Mouse (Mus musculus) midbrain, embryonic 14.5 days (tissue): Measurements from ENCODE around the gene Hps6. TPM values are rescaled to one million over a fixed set of nuclear protein-coding genes. Genes with fewer than 3 reads are reported as not detected.
"Not testable (repeated sequence)": the region's sequence is repeated elsewhere in the genome, so short reads cannot be mapped to it uniquely, and the experiment has no call there.

ENCODE experiments used
- ATAC-seq: fragments of 200-750 bp; cut with Nextera tagmentation; 2 replicates; pipeline ENCODE4 v1.8.0; 2017; ENCODE audit warnings: moderate number of reproducible peaks, moderate library complexity; ENCODE audit not compliant: low FRiP score, low TSS enrichment
- DNase-seq: peaks from one replicate; pipeline ENCODE4 v3.0.0-alpha.2; 2015
- H3K27ac ChIP-seq: fragments of 300-500 bp; sonication (generic); replicated peaks from 2 replicates; pipeline ENCODE4 v1.5.1; 2014; ENCODE audit warnings: mild to moderate bottlenecking, low read depth, low read length, moderate library complexity
- H3K27me3 ChIP-seq: fragments of 300-500 bp; sonication (generic); 2 replicates; pipeline ENCODE4 v1.6.1; 2014; ENCODE audit warnings: low read length, control low read depth, mixed read lengths; ENCODE audit not compliant: control insufficient read depth, insufficient read depth
- H3K36me3 ChIP-seq: fragments of 300-500 bp; sonication (generic); 2 replicates; pipeline ENCODE4 v1.6.1; 2014; ENCODE audit warnings: low read length, control low read depth; ENCODE audit not compliant: control insufficient read depth, insufficient read depth
- H3K4me1 ChIP-seq: fragments of 300-500 bp; sonication (generic); 2 replicates; pipeline ENCODE4 v1.6.1; 2014; ENCODE audit warnings: mild to moderate bottlenecking, antibody characterized with exemption, low read length, control low read depth; ENCODE audit not compliant: control insufficient read depth, insufficient read depth
- H3K4me2 ChIP-seq: fragments of 300-500 bp; sonication (generic); 2 replicates; pipeline ENCODE4 v1.6.1; 2014; ENCODE audit warnings: mild to moderate bottlenecking, low read length, moderate library complexity
- H3K4me3 ChIP-seq: fragments of 300-500 bp; sonication (generic); replicated peaks from 2 replicates; pipeline ENCODE4 v1.5.1; 2014; ENCODE audit warnings: low read depth, low read length
- H3K9ac ChIP-seq: fragments of 300-500 bp; sonication (generic); replicated peaks from 2 replicates; pipeline ENCODE4 v1.6.1; 2014; ENCODE audit warnings: mild to moderate bottlenecking, low read length, moderate library complexity
- H3K9me3 ChIP-seq: fragments of 300-500 bp; sonication (generic); 2 replicates; pipeline ENCODE4 v1.6.1; 2016; ENCODE audit warnings: low read length, control low read depth, mixed read lengths; ENCODE audit not compliant: control insufficient read depth
- WGBS: fragments of 180-500 bp; shearing (Covaris S2); extraction: QIAGEN DNeasy Blood & Tissue Kit; methylation state at CpG from one replicate; pipeline ENCODE4 v1.1.7; 2014; 5-methylcytosine and 5-hydroxymethylcytosine counted together
- polyA plus RNA-seq: library from polyadenylated mRNA; unstranded; fragments of >200 nt; fragmentation: Nextera tagmentation; extraction: Ambion mirVana; gene quantifications from 2 replicates; pipeline ENCODE4 v1.2.1, GENCODE M21; 2014

Gene Hps6
- polyA plus RNA-seq: 1.4 and 1.5 TPM in 2 replicates

- Histone ChIP-seq H3K9ac (peak within 1 kb of the TSS; percentile 54; the same call in 1 of the 2 replicates), H3K27me3 (peaks cover 10% of the 10 kb centered on the region; the same call in 1 of the 2 replicates), H3K36me3 (no peaks in the 10 kb centered on the region), H3K4me1 (peaks cover 10% of the 10 kb centered on the region; the same call in 1 of the 2 replicates), H3K9me3 (no peaks in the 10 kb centered on the region), H3K4me2 (peak within 1 kb of the TSS; percentile 89), H3K27ac (no peak within 1 kb of the TSS), H3K4me3 (peak within 1 kb of the TSS; percentile 45)
- DNase-seq (peak; percentile 70), ATAC-seq (peak; percentile 46; the same call in 1 of the 2 replicates)
- WGBS: 2% methylated on average over 70 of the region's 70 CpGs
Observed at GRCm38 (mm10) chr19:46003371-46004226, at the start of gene Hps6. Gene Hps6, plus strand, starts transcription at chr19:46003508.

GRCm38 (mm10) chr19:45956736-45957135 lies 46.6 kb upstream of the Hps6 start:
- Histone ChIP-seq H3K27me3 (no peaks in the 10 kb centered on the region), H3K27ac (no peak overlapping the region), H3K4me2 (no peak overlapping the region), H3K36me3 (peaks cover 47% of the 10 kb centered on the region), H3K4me1 (no peaks in the 10 kb centered on the region), H3K9ac (no peak overlapping the region), H3K9me3 (no peaks in the 10 kb centered on the region), H3K4me3 (no peak overlapping the region)
- DNase-seq: no peak
- ATAC-seq: no peak
- WGBS: 92% methylated on average over 7 of the region's 7 CpGs

- Histone ChIP-seq H3K4me2 (no peak overlapping the region), H3K4me3 (no peak overlapping the region), H3K27me3 (no peaks in the 10 kb centered on the region), H3K4me1 (no peaks in the 10 kb centered on the region), H3K9me3 (no peaks in the 10 kb centered on the region), H3K27ac (no peak overlapping the region), H3K9ac (no peak overlapping the region), H3K36me3 (peaks cover 58% of the 10 kb centered on the region)
- ATAC-seq: no peak
- DNase-seq: no peak
- WGBS: 38% methylated on average over 5 of the region's 5 CpGs
Observed at GRCm38 (mm10) chr19:45960770-45961169, 42.5 kb upstream of the Hps6 start.

- no peaks in the 10 kb centered on the region for H3K4me1 ChIP-seq
- H3K27ac ChIP-seq: no peak overlapping the region
- no peak overlapping the region for H3K4me2 ChIP-seq
- H3K4me3 ChIP-seq: no peak overlapping the region
- no peak for DNase-seq
- no peaks in the 10 kb centered on the region for H3K9me3 ChIP-seq
- H3K36me3 ChIP-seq: peaks cover 5% of the 10 kb centered on the region; the same call in 1 of the 2 replicates
- no peak overlapping the region for H3K9ac ChIP-seq
- ATAC-seq: no peak
- no peaks in the 10 kb centered on the region for H3K27me3 ChIP-seq
Observed at GRCm38 (mm10) chr19:45984379-45984778, 18.9 kb upstream of the Hps6 start.

GRCm38 (mm10) chr19:45988238-45988637 lies 15.1 kb upstream of the Hps6 start:
- no peak for DNase-seq
- H3K36me3 ChIP-seq: peaks cover 5% of the 10 kb centered on the region; the same call in 1 of the 2 replicates
- H3K9ac ChIP-seq: no peak overlapping the region
- no peaks in the 10 kb centered on the region for H3K4me1 ChIP-seq
- H3K4me2 ChIP-seq: no peak overlapping the region
- 95% methylated on average over 3 of the region's 3 CpGs for WGBS
- no peak for ATAC-seq
- H3K27ac ChIP-seq: no peak overlapping the region
- H3K9me3 ChIP-seq: no peaks in the 10 kb centered on the region
- no peaks in the 10 kb centered on the region for H3K27me3 ChIP-seq
- H3K4me3 ChIP-seq: no peak overlapping the region

- Histone ChIP-seq H3K9ac (no peak overlapping the region), H3K4me2 (no peak overlapping the region), H3K27me3 (no peaks in the 10 kb centered on the region), H3K4me1 (no peaks in the 10 kb centered on the region), H3K9me3 (no peaks in the 10 kb centered on the region), H3K36me3 (peaks cover 5% of the 10 kb centered on the region; the same call in 1 of the 2 replicates), H3K4me3 (no peak overlapping the region), H3K27ac (no peak overlapping the region)
- ATAC-seq (no peak), DNase-seq (no peak)
- 96% methylated on average over 3 of the region's 3 CpGs for WGBS
Observed at GRCm38 (mm10) chr19:45991171-45991570, 12.1 kb upstream of the Hps6 start.

GRCm38 (mm10) chr19:45993441-45993840 lies 9.9 kb upstream of the Hps6 start:
- H3K36me3 ChIP-seq, H3K4me1 ChIP-seq, ATAC-seq, H3K9ac ChIP-seq, H3K4me2 ChIP-seq, H3K27me3 ChIP-seq, H3K4me3 ChIP-seq, DNase-seq, H3K9me3 ChIP-seq, H3K27ac ChIP-seq: not testable (repeated sequence)
- 88% methylated on average over 6 of the region's 6 CpGs for WGBS

GRCm38 (mm10) chr19:45993981-45994737 lies 9.1 kb upstream of the Hps6 start:
- 95% methylated on average over 13 of the region's 13 CpGs for WGBS
- H3K4me3 ChIP-seq: no peak overlapping the region
- H3K27me3 ChIP-seq: no peaks in the 10 kb centered on the region
- H3K4me2 ChIP-seq: no peak overlapping the region
- H3K9ac ChIP-seq: no peak overlapping the region
- H3K4me1 ChIP-seq: 0 out of 2 replicates have a peak, but pooled peaks cover 7% of the 10 kb centered on the region
- no peak overlapping the region for H3K27ac ChIP-seq
- no peaks in the 10 kb centered on the region for H3K9me3 ChIP-seq
- ATAC-seq: no peak
- no peaks in the 10 kb centered on the region for H3K36me3 ChIP-seq
- DNase-seq: no peak
